Mouse (Mus musculus) heart, embryonic 12.5 days (tissue): ENCODE measurements around the gene Ttbk1. TPM values are rescaled to one million over a fixed set of nuclear protein-coding genes. Genes with fewer than 3 reads are reported as not detected.
A peak's percentile ranks its signal among the peaks of the same experiment; 100 is the strongest.

Source experiments
- ATAC-seq: fragments of 200-750 bp; cut with Nextera tagmentation; 2 replicates; pipeline ENCODE4 v1.8.0; 2017; ENCODE audit warnings: moderate TSS enrichment, moderate library complexity; ENCODE audit not compliant: insufficient number of reproducible peaks, low FRiP score
- H3K27ac ChIP-seq: fragments of 300-500 bp; sonication (generic); 2 replicates; pipeline ENCODE4 v1.5.1; 2016; ENCODE audit warnings: mild to moderate bottlenecking, moderate library complexity; ENCODE audit not compliant: poor library complexity, severe bottlenecking
- H3K27me3 ChIP-seq: fragments of 300-500 bp; sonication (generic); replicated peaks from 2 replicates; pipeline ENCODE4 v1.6.1; 2016; ENCODE audit warnings: mild to moderate bottlenecking, moderate library complexity
- H3K36me3 ChIP-seq: fragments of 300-500 bp; sonication (generic); 2 replicates; pipeline ENCODE4 v1.6.1; 2016; ENCODE audit warnings: mild to moderate bottlenecking, moderate library complexity
- H3K4me1 ChIP-seq: fragments of 300-500 bp; sonication (generic); replicated peaks from 2 replicates; pipeline ENCODE4 v1.6.1; 2016; ENCODE audit warnings: mild to moderate bottlenecking
- H3K4me2 ChIP-seq: fragments of 300-500 bp; sonication (generic); 2 replicates; pipeline ENCODE4 v1.6.1; 2016; ENCODE audit warnings: mild to moderate bottlenecking, moderate library complexity
- H3K4me3 ChIP-seq: fragments of 300-500 bp; sonication (generic); 2 replicates; pipeline ENCODE4 v1.5.1; 2016; ENCODE audit warnings: mild to moderate bottlenecking
- H3K9ac ChIP-seq: fragments of 300-500 bp; sonication (generic); 2 replicates; pipeline ENCODE4 v1.6.1; 2016; ENCODE audit warnings: mild to moderate bottlenecking, moderate library complexity
- H3K9me3 ChIP-seq: fragments of 300-500 bp; sonication (generic); replicated peaks from 2 replicates; pipeline ENCODE4 v1.6.1; 2016; ENCODE audit warnings: mild to moderate bottlenecking, moderate library complexity
- WGBS: fragments of 180-500 bp; shearing (Covaris S2); methylation state at CpG from one replicate; pipeline ENCODE4 v1.1.7; 2016; 5-methylcytosine and 5-hydroxymethylcytosine counted together
- polyA plus RNA-seq: library from polyadenylated mRNA; unstranded; fragments of >200 nt; fragmentation: Nextera tagmentation; extraction: Ambion mirVana; gene quantifications from 2 replicates; pipeline ENCODE4 v1.2.1, GENCODE M21; 2016

Gene Ttbk1
- 0.08 and 0.13 TPM in 2 replicates for polyA plus RNA-seq

- H3K4me2 ChIP-seq = peak within 1 kb of the TSS; percentile 81
- 3% methylated on average over 18 of the region's 49 CpGs for WGBS
- H3K9ac ChIP-seq = peak within 1 kb of the TSS; percentile 57; the same call in 1 of the 2 replicates
- H3K36me3 ChIP-seq = no peaks in the 10 kb centered on the region
- 0 out of 2 replicates have a peak, but pooled peaks have one; percentile 13 for ATAC-seq
- H3K4me1 ChIP-seq = peaks cover 16% of the 10 kb centered on the region
- no peaks in the 10 kb centered on the region for H3K9me3 ChIP-seq
- peak within 1 kb of the TSS; percentile 52 for H3K4me3 ChIP-seq
- H3K27ac ChIP-seq = no peak within 1 kb of the TSS
- H3K27me3 ChIP-seq = peaks cover 84% of the 10 kb centered on the region
These were observed at the start of gene Ttbk1 for GRCm38 (mm10) chr17:46487431-46487830. Gene Ttbk1 (minus strand): TSS chr17:46487675.

- H3K4me2 ChIP-seq = no peak overlapping the region
- no peaks in the 10 kb centered on the region; the same call in 1 of the 2 replicates for H3K9me3 ChIP-seq
- H3K9ac ChIP-seq = no peak overlapping the region
- H3K36me3 ChIP-seq = peaks cover 16% of the 10 kb centered on the region
- H3K27ac ChIP-seq = no peak overlapping the region
- no peak overlapping the region for H3K4me3 ChIP-seq
- peaks cover 20% of the 10 kb centered on the region for H3K27me3 ChIP-seq
- H3K4me1 ChIP-seq = peaks cover 10% of the 10 kb centered on the region
- 34% methylated on average over 12 of the region's 12 CpGs for WGBS
- ATAC-seq = no peak
These were observed 38.3 kb upstream of the Ttbk1 start for GRCm38 (mm10) chr17:46525579-46526307.

GRCm38 (mm10) chr17:46525065-46525464 is 37.6 kb upstream of the Ttbk1 start:
- no peak for ATAC-seq
- 69% methylated on average over 10 of the region's 10 CpGs for WGBS
- peaks cover 16% of the 10 kb centered on the region for H3K4me1 ChIP-seq
- no peaks in the 10 kb centered on the region; the same call in 1 of the 2 replicates for H3K9me3 ChIP-seq
- no peak overlapping the region for H3K27ac ChIP-seq
- no peak overlapping the region for H3K4me3 ChIP-seq
- H3K9ac ChIP-seq = no peak overlapping the region
- H3K36me3 ChIP-seq = peaks cover 16% of the 10 kb centered on the region
- no peak overlapping the region for H3K4me2 ChIP-seq
- H3K27me3 ChIP-seq = peaks cover 20% of the 10 kb centered on the region

GRCm38 (mm10) chr17:46521963-46522668 is 34.6 kb upstream of the Ttbk1 start:
- Histone ChIP-seq H3K27ac (no peak overlapping the region), H3K9ac (no peak overlapping the region), H3K4me1 (peaks cover 21% of the 10 kb centered on the region), H3K4me2 (no peak overlapping the region), H3K36me3 (peaks cover 5% of the 10 kb centered on the region; the same call in 1 of the 2 replicates), H3K4me3 (no peak overlapping the region), H3K9me3 (no peaks in the 10 kb centered on the region), H3K27me3 (peaks cover 30% of the 10 kb centered on the region)
- WGBS = 39% methylated on average over 24 of the region's 24 CpGs
- ATAC-seq = no peak

GRCm38 (mm10) chr17:46521174-46521573 is 33.7 kb upstream of the Ttbk1 start:
- peaks cover 21% of the 10 kb centered on the region for H3K4me1 ChIP-seq
- 59% methylated on average over 9 of the region's 9 CpGs for WGBS
- H3K36me3 ChIP-seq = peaks cover 6% of the 10 kb centered on the region; the same call in 1 of the 2 replicates
- peak overlapping the region; percentile 23 for H3K4me3 ChIP-seq
- peak overlapping the region; percentile 49 for H3K9ac ChIP-seq
- ATAC-seq = 0 out of 2 replicates have a peak, but pooled peaks have one; percentile 23
- peak overlapping the region; percentile 60 for H3K4me2 ChIP-seq
- H3K27ac ChIP-seq = no peak overlapping the region
- peaks cover 27% of the 10 kb centered on the region for H3K27me3 ChIP-seq
- H3K9me3 ChIP-seq = no peaks in the 10 kb centered on the region

- no peak overlapping the region for H3K27ac ChIP-seq
- peaks cover 6% of the 10 kb centered on the region; the same call in 1 of the 2 replicates for H3K36me3 ChIP-seq
- H3K4me2 ChIP-seq = peak overlapping the region; percentile 60
- peak overlapping the region; percentile 23 for H3K4me3 ChIP-seq
- ATAC-seq = peak; percentile 60
- H3K9me3 ChIP-seq = no peaks in the 10 kb centered on the region
- peaks cover 21% of the 10 kb centered on the region for H3K4me1 ChIP-seq
- peak overlapping the region; percentile 49 for H3K9ac ChIP-seq
- peaks cover 26% of the 10 kb centered on the region for H3K27me3 ChIP-seq
- WGBS = 19% methylated on average over 25 of the region's 25 CpGs
These were observed 33.0 kb upstream of the Ttbk1 start for GRCm38 (mm10) chr17:46520385-46520979.

- 56% methylated on average over 10 of the region's 10 CpGs for WGBS
- peaks cover 21% of the 10 kb centered on the region for H3K4me1 ChIP-seq
- H3K9ac ChIP-seq = peak overlapping the region; percentile 49; the same call in 1 of the 2 replicates
- ATAC-seq = peak; percentile 26; the same call in 1 of the 2 replicates
- peak overlapping the region; percentile 23 for H3K4me3 ChIP-seq
- peaks cover 21% of the 10 kb centered on the region for H3K27me3 ChIP-seq
- H3K9me3 ChIP-seq = no peaks in the 10 kb centered on the region
- peak overlapping the region; percentile 60 for H3K4me2 ChIP-seq
- H3K36me3 ChIP-seq = peaks cover 6% of the 10 kb centered on the region; the same call in 1 of the 2 replicates
- H3K27ac ChIP-seq = no peak overlapping the region
These were observed 32.5 kb upstream of the Ttbk1 start for GRCm38 (mm10) chr17:46519971-46520370.

GRCm38 (mm10) chr17:46513329-46513728 is 25.9 kb upstream of the Ttbk1 start:
- 63% methylated on average over 2 of the region's 2 CpGs for WGBS
- no peak overlapping the region for H3K4me2 ChIP-seq
- ATAC-seq = no peak

GRCm38 (mm10) chr17:46511059-46511710 is 23.7 kb upstream of the Ttbk1 start:
- H3K4me3 ChIP-seq = no peak overlapping the region
- ATAC-seq = peak; percentile 39; the same call in 1 of the 2 replicates
- peaks cover 4% of the 10 kb centered on the region for H3K36me3 ChIP-seq
- H3K9me3 ChIP-seq = no peaks in the 10 kb centered on the region
- no peaks in the 10 kb centered on the region for H3K27me3 ChIP-seq
- no peak overlapping the region for H3K4me2 ChIP-seq
- no peaks in the 10 kb centered on the region for H3K4me1 ChIP-seq
- H3K9ac ChIP-seq = no peak overlapping the region
- 49% methylated on average over 11 of the region's 11 CpGs for WGBS
- no peak overlapping the region for H3K27ac ChIP-seq

More at GRCm38 (mm10) chr17:46513329-46513728, 25.9 kb upstream of the Ttbk1 start:
- no peak overlapping the region for H3K4me3 ChIP-seq
- H3K9ac ChIP-seq = no peak overlapping the region
- no peaks in the 10 kb centered on the region for H3K9me3 ChIP-seq
- H3K27ac ChIP-seq = no peak overlapping the region
- H3K4me1 ChIP-seq = no peaks in the 10 kb centered on the region
- no peaks in the 10 kb centered on the region for H3K27me3 ChIP-seq
- peaks cover 4% of the 10 kb centered on the region; the same call in 1 of the 2 replicates for H3K36me3 ChIP-seq

- Histone ChIP-seq H3K27ac (no peak overlapping the region), H3K36me3 (peaks cover 11% of the 10 kb centered on the region), H3K4me3 (no peak overlapping the region), H3K27me3 (peaks cover 9% of the 10 kb centered on the region; the same call in 1 of the 2 replicates), H3K9ac (no peak overlapping the region), H3K9me3 (no peaks in the 10 kb centered on the region), H3K4me1 (no peaks in the 10 kb centered on the region), H3K4me2 (no peak overlapping the region)
- 82% methylated on average over 3 of the region's 3 CpGs for WGBS
- no peak for ATAC-seq
These were observed 18.1 kb upstream of the Ttbk1 start for GRCm38 (mm10) chr17:46505617-46506016.
